Mouse (Mus musculus): ENCODE data around the gene Sdk2. TPM values are rescaled to one million over a fixed set of nuclear protein-coding genes. Genes with fewer than 3 reads are reported as not detected.

Sdk2 gene
- total RNA-seq (2015) (not detected in 2 replicates), total RNA-seq (2017) (0.03 TPM in 1 of 2 replicates, not detected in the other)

DNA sequence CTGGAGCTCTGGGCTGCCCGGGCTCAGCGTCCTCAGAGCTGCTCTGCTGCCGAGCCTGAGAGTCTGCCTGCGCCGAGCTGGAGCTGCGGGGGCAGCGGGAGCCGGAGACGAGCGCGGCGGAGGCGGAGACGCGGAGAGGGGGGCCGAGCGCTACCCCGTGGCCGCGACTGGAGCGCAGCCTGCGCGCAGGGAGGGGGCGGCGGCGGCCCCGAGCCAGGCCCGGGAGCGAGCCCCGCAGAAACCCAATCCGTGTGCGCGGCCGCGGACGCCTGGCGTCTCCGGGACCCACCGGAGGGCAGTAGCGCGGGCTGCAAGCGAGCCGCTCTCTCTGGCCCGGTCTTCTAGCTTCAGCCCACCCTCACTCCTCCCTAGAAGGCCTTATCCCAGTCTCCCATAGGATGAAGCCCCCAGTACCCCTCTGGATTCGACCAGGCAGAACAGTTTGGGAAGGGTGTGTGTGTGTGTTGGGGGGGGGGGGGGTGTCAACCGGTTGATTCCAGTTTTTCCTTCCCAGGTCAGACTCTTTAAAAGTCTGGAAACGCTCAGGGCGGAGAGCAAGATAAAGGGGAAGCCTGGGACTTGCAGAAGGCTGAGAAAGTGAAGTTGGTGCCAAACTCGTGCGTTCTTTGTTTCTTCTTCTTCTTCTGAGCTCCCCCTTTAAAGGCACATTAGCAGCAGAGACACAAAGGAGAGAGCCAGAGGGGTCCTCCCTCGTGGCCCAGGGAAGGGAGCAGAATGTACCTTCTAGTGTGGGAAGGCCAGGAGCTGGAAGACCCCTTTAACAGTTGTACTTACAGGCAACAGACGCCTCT, at the start of gene Sdk2:
Sdk2 (minus strand) TSS at position 96 of the 812 bp plus-strand sequence.
- no peak for ATAC-seq (replicated peaks; ENCODE audit: poor library complexity)

GRCm38 (mm10) chr11:114115077-114115476, 48.2 kb upstream of the Sdk2 start:
- no peak for ATAC-seq (replicated peaks; ENCODE audit: poor library complexity)

DNA sequence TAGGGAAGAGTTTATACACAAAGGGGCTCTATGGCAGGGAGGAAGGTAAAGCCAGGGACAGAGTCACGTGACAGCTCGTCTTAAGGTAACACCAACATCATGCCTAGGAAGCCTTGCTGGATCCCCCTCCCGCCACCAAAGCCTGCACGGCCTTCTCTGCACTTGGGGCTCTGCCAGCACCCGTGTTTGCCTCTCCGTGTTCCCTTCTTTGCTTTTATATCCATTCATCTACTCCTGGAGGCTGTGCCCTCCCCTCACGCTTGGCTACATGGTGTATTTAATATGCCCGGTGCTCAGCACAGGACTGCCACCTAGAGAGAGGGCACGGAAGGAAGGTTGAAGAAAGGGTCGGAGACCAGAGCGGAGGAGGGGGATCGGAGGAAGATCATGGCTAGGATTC, 47.8 kb upstream of the Sdk2 start:
- no peak for ATAC-seq (replicated peaks; ENCODE audit: poor library complexity)

DNA sequence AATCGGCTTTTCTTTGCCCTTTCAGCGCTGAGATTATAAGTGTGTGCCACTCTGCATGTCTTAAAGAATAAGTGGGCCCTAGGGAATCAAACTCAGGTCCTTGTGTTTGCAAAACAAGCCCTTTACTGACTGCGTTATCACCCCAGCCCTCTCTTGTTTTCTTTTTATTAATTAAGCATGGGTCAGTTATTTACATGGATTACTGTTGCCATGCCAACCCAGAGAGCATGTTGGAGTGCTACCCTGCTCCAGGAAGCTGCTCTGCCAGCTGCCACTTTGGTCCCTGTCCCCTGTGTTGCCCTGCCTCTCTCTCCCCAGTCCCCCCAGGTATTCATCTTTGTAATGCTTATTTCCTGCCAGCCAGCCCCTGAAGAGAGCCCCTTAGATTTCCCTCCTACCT, 44.0 kb upstream of the Sdk2 start:
- ATAC-seq (replicated peaks; ENCODE audit: poor library complexity), result no peak

DNA sequence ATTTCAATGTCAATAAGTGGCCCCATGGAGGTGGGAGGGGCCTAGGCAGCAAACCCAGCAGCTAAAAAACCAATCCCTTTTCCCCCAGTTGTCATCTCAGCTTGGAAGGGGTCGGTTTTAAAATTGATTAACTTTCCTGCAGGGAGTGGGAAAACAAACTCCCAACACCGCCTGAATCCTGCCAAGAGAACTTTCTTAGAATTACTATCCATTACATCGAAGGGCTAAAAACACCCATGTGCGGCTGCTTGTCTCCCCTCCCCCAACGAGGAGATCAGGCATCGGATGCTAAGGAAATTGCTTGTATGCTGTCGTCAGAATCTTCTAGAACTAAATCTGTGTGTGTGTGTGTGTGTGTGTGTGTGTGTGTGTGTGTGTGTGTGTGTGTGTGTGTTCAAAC, 26.8 kb upstream of the Sdk2 start:
- no peak for ATAC-seq (replicated peaks; ENCODE audit: poor library complexity)

DNA sequence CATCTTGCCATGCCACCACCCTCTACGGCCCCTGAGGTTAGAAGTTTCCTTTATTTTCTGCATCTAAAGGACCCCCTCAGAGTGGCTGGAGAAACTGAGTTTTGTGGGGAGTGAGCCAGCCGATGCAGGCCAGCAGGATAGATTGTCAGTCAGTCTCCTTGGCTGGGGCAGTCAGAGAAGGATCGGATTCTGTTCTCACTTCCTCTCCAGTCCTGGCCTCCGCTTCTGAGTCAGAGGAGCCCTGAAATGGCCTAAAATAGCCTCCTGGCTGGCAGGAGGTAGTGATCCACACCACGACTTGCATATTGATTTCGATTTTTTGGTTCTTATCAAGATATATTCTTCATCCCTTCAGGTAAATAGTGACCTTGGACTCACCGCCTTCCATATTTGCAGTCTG, 26.3 kb upstream of the Sdk2 start:
- ATAC-seq (replicated peaks; ENCODE audit: poor library complexity), result 0 out of 2 replicates have a peak, but pooled peaks have one; percentile 44

DNA sequence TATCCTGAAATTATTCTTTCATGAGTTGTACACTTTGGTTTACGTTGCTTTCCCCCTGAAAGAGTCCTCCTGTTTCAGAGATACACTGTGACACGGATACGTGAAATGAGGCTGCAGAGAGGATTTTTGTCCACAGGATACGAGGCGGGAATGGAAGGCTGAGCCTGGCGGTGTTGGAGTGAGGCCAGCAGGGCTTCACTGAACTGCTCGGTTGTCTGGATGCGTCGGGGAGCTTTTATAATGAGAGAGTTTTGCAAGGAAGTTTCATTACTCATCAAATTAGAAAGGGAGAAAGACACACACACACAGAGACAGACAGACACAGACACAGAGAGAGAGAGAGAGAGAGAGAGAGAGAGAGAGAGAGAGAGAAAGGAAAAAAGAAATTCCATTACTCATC, 13.8 kb upstream of the Sdk2 start:
- no peak for ATAC-seq (replicated peaks; ENCODE audit: poor library complexity)

DNA sequence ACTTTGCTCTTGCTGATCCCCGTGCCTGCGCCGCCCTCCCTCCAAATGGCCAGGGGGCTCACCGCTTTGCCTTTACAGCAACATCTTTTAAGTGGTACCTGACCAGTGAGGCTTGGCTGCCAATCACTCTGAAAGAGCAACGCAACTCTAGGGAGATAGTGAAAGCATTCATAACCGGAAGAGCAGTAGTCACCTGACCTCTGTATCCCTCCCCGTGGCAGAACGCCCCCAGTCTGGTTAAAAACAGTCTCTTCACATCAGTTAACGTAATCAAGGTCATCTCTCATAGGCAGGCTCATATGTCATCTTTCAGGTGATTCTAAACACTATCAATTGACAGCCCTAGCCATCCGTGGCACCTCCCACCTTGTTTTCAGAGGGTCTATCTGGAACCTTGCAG, 5.8 kb upstream of the Sdk2 start:
- no peak for ATAC-seq (replicated peaks; ENCODE audit: poor library complexity)

GRCm38 (mm10) chr11:114071998-114072397, 5.2 kb upstream of the Sdk2 start:
- ATAC-seq (replicated peaks; ENCODE audit: poor library complexity), result 0 out of 2 replicates have a peak, but pooled peaks have one; percentile 46

- ATAC-seq (replicated peaks; ENCODE audit: poor library complexity), result no peak
Observed at GRCm38 (mm10) chr11:114070881-114071280, 4.0 kb upstream of the Sdk2 start.

GRCm38 (mm10) chr11:114070131-114070530, 3.3 kb upstream of the Sdk2 start:
- ATAC-seq (replicated peaks; ENCODE audit: poor library complexity), result no peak

DNA sequence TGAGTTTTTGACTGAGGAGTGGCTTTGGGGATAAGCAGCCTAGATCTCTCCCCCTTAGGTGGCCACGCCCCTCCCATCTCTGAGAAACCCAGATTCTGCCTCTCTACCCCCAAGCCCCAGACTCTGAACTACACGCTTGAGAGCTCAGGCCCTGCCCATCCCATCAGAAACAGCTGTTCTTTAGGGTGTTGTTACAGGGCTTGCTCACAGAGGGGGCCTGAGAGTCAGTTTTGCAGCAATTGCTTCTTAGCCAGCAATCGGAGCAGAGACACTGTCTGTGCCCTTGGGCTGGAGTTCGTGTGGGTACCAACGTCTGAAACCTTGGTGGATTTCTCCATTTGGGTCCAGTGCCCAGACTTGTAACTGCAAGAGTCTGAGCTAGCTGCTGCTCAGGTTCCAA, 1.5 kb upstream of the Sdk2 start:
- peak; percentile 75 for ATAC-seq (replicated peaks; ENCODE audit: poor library complexity)

DNA sequence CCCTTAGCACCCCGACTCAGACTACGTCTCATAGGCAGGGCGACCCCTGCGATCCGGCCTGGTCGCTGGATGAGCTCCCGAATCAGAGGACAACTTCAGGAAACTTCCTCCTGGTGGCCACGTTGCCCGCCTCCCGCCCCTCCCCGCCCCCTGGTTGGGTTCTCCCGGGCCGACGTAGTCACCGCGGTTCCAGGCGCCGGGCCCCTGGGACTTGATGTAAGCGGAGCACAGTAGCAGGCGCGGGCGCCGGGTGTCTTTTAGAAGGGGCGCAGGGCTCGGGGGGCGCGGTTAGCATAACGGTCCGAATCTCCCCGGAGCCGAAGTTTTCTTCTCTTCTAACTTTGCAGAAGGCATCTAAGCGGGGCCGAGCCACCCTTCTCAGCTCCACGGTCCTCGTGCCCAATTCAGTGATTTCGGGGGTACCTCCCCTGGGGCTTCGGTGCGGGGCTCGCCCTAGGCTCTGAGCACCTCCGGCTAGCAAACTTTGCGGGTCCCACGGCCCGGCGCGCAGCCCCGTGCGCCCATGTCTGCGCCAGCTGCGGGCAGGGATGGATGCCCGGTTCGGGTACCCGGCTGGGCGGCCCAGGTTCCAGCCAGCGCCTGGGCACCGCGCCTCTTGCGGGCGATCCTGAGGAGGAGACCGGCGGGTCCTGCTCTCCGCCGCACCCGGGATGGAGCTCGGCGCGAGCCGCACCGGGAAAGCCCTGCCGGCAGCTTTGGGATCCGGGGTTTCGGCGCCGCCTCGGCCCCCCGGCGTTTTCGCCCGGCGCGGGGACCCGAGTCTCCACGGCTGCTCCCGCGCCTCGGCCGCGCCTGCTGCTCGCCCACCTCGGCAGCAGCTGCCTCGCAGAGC, 522 bp downstream of the Sdk2 start:
- no peak for ATAC-seq (replicated peaks; ENCODE audit: poor library complexity)

- no peak for ATAC-seq (replicated peaks; ENCODE audit: poor library complexity)
Observed at GRCm38 (mm10) chr11:114065596-114065995, 1.2 kb downstream of the Sdk2 start.

DNA sequence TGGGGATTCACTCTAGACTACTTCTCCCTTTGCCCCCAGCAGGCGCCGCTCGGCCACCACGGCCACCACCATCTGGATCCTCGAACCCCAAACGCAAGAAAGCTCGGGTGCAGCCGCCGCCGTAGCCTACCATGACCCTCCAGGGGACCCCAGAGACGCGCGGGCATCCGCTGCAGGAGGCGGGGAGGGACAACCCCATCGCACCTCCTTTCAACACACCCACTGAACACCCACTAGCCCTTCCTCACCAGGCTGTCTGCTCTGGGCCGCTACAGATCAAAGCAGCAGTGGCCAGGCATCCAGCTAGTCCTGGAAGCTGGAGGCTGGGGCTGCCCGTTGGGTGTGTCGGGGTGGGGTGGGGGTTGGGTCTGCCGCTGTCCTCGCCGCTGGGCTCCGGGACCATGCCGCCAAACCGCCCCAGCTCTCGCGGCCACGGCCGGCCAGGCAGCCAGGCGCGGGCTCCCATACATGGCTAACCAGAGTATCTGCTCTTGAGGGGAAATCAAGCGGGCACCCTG, 1.9 kb downstream of the Sdk2 start:
- no peak for ATAC-seq (replicated peaks; ENCODE audit: poor library complexity)

DNA sequence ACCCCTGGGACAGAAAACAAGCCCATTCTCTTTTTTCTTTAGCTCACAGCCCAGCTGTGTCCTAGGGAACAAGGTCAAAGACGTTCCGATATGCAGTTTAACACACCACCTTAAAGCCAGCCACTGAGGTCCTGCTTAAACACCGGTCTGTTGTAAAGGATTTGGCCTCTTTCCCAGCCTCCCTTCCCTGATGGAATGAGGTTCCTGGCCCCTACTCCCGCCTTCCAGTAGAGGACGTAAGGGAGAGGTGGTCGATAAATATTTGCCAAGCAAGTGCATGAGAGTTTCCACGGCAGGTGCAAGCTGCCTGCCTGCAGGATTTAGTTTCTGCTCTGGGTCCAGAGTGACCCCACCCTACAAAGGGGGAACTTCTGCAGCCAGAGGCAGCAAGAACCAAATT, 4.9 kb downstream of the Sdk2 start:
- ATAC-seq (replicated peaks; ENCODE audit: poor library complexity), result no peak

- no peak for ATAC-seq (replicated peaks; ENCODE audit: poor library complexity)
Observed at GRCm38 (mm10) chr11:114061265-114061664, 5.6 kb downstream of the Sdk2 start.

GRCm38 (mm10) chr11:114056351-114056750, 10.5 kb downstream of the Sdk2 start:
- no peak for ATAC-seq (replicated peaks; ENCODE audit: poor library complexity)

DNA sequence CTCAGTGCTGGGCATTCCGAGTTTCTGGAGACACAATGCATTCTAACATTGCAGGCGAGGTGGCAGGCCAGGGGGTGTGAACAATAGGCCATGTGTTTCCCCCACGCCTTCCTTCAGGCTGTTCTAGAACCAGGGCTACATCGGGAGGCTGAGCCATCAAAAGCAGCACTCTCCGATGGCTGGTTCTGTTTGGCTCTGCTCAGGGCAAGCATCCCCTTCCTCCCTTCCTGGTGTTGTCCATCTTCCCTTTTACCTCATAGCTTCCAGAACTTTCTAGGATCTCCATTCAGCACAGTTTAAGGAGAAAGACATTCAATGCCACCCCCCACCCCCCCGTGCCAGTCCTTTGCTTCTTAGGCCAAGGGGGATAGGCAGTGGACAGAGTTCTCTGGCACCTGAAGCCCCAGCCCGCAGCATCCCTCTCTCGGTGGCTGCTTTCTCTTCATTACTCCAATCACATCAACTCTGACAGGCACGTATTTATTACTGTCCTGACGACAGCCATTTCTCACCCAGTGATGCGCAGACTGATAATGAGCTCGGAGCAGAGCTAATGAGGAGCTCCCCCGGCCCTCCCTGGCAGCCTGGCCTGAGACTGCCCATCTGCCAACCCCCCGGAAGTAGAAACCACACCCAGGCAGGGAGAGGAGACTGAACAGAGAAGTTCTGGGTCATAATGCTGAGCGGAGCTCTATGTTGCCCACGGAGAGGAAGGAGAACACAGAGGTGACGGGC, 12.1 kb downstream of the Sdk2 start:
- no peak for ATAC-seq (replicated peaks; ENCODE audit: poor library complexity)

- ATAC-seq (replicated peaks; ENCODE audit: poor library complexity), result no peak
Observed at GRCm38 (mm10) chr11:114051361-114051760, 15.5 kb downstream of the Sdk2 start.

- ATAC-seq (replicated peaks; ENCODE audit: poor library complexity), result no peak
Observed at GRCm38 (mm10) chr11:114050511-114050910, 16.3 kb downstream of the Sdk2 start.
